Mouse (Mus musculus) forebrain, embryonic 13.5 days (tissue): Measurements from ENCODE around the gene Pcca. TPM values are rescaled to one million over a fixed set of nuclear protein-coding genes. Genes with fewer than 3 reads are reported as not detected.

Experiments used
- ATAC-seq: fragments of 200-750 bp; cut with Nextera tagmentation; 2 replicates; pipeline ENCODE4 v1.8.0; 2017
- H3K27ac ChIP-seq: fragments of 300-500 bp; sonication (generic); 2 replicates; pipeline ENCODE4 v1.5.1; 2015; ENCODE audit warnings: inconsistent platforms, mild to moderate bottlenecking, moderate library complexity
- H3K27me3 ChIP-seq: fragments of 300-500 bp; sonication (generic); 2 replicates; pipeline ENCODE4 v1.6.1; 2015; ENCODE audit warnings: mild to moderate bottlenecking, inconsistent platforms
- H3K36me3 ChIP-seq: fragments of 300-500 bp; sonication (generic); 2 replicates; pipeline ENCODE4 v1.6.1; 2015; ENCODE audit warnings: mild to moderate bottlenecking, inconsistent platforms; ENCODE audit not compliant: poor library complexity, severe bottlenecking
- H3K4me1 ChIP-seq: fragments of 300-500 bp; sonication (generic); 2 replicates; pipeline ENCODE4 v1.6.1; 2015; ENCODE audit warnings: inconsistent platforms
- H3K4me2 ChIP-seq: fragments of 300-500 bp; sonication (generic); 2 replicates; pipeline ENCODE4 v1.6.1; 2015; ENCODE audit warnings: inconsistent platforms, mild to moderate bottlenecking, moderate library complexity
- H3K4me3 ChIP-seq: fragments of 300-500 bp; sonication (generic); 2 replicates; pipeline ENCODE4 v1.5.1; 2015; ENCODE audit warnings: mild to moderate bottlenecking, inconsistent platforms
- H3K9ac ChIP-seq: fragments of 300-500 bp; sonication (generic); 2 replicates; pipeline ENCODE4 v1.6.1; 2015; ENCODE audit warnings: mild to moderate bottlenecking, inconsistent platforms
- H3K9me3 ChIP-seq: fragments of 300-500 bp; sonication (generic); replicated peaks from 2 replicates; pipeline ENCODE4 v1.6.1; 2016; ENCODE audit warnings: inconsistent platforms
- WGBS: fragments of 180-500 bp; shearing (Covaris S2); methylation state at CpG from one replicate; pipeline ENCODE4 v1.1.7; 2015; 5-methylcytosine and 5-hydroxymethylcytosine counted together
- polyA plus RNA-seq: library from polyadenylated mRNA; unstranded; fragments of >200 nt; fragmentation: Nextera tagmentation; extraction: Ambion mirVana; gene quantifications from 2 replicates; pipeline ENCODE4 v1.2.1, GENCODE M21; 2015

Gene Pcca
- polyA plus RNA-seq, 1 experiment from 2014 or later: 25.2 TPM

DNA sequence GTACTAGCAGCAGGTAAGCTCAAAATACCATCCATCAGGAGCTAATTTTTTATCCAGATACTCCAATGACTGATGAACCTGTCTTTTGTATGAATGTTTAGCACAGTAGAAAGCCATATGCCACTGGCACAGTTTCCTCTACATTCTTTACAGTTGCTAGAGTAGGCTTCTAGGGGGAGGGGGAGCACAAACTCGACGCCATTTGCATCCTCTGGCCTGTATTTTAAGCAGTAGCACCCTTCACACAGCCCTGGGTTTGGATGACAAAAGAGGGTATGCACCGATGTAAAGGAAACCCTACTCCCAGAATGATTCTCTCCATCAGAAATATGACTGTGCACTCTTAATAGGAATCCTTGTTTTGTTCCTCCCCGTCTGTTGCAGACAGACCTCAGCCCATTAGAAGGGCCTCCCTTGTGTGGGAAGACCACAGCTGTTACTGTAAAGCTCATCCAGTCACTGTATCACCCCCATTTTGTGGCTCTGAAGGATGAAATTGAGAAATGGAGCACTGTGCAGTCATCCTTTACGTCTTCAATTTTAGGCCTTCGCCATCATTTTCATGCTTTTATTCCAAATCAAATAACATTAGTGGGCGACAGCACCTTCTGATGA is 348.8 kb downstream of the Pcca start:
- no peak overlapping the region for H3K9ac ChIP-seq
- no peaks in the 10 kb centered on the region for H3K36me3 ChIP-seq
- H3K27me3 ChIP-seq: peaks cover 20% of the 10 kb centered on the region
- no peaks in the 10 kb centered on the region for H3K9me3 ChIP-seq
- H3K4me1 ChIP-seq: peaks cover 47% of the 10 kb centered on the region
- WGBS: 40% methylated on average over 7 of the region's 7 CpGs
- peak; percentile 33; the same call in 1 of the 2 replicates for ATAC-seq
- peak overlapping the region; percentile 19 for H3K4me2 ChIP-seq
- peak overlapping the region; percentile 88 for H3K27ac ChIP-seq
- H3K4me3 ChIP-seq: no peak overlapping the region

GRCm38 (mm10) chr14:122883410-122883806 is 349.3 kb downstream of the Pcca start:
- Histone ChIP-seq H3K36me3 (no peaks in the 10 kb centered on the region), H3K27me3 (peaks cover 16% of the 10 kb centered on the region; the same call in 1 of the 2 replicates), H3K4me1 (peaks cover 44% of the 10 kb centered on the region), H3K4me3 (no peak overlapping the region), H3K9me3 (no peaks in the 10 kb centered on the region), H3K4me2 (peak overlapping the region; percentile 7; the same call in 1 of the 2 replicates), H3K27ac (peak overlapping the region; percentile 88), H3K9ac (no peak overlapping the region)
- peak; percentile 57 for ATAC-seq
- 25% methylated on average over 4 of the region's 4 CpGs for WGBS

- peak overlapping the region; percentile 88 for H3K27ac ChIP-seq
- 10% methylated on average over 10 of the region's 10 CpGs for WGBS
- ATAC-seq: peak; percentile 82
Measured at GRCm38 (mm10) chr14:122883821-122884584, 349.9 kb downstream of the Pcca start.

GRCm38 (mm10) chr14:122885893-122886292 is 351.8 kb downstream of the Pcca start:
- no peak overlapping the region for H3K4me2 ChIP-seq

More at GRCm38 (mm10) chr14:122883821-122884584, 349.9 kb downstream of the Pcca start:
- no peaks in the 10 kb centered on the region for H3K36me3 ChIP-seq
- H3K9ac ChIP-seq: no peak overlapping the region
- H3K9me3 ChIP-seq: no peaks in the 10 kb centered on the region
- peaks cover 39% of the 10 kb centered on the region for H3K4me1 ChIP-seq
- peaks cover 10% of the 10 kb centered on the region; the same call in 1 of the 2 replicates for H3K27me3 ChIP-seq
- peak overlapping the region; percentile 7; the same call in 1 of the 2 replicates for H3K4me2 ChIP-seq
- no peak overlapping the region for H3K4me3 ChIP-seq

GRCm38 (mm10) chr14:122887278-122887677 is 353.2 kb downstream of the Pcca start:
- Histone ChIP-seq H3K27me3 (no peaks in the 10 kb centered on the region), H3K27ac (no peak overlapping the region), H3K4me1 (peaks cover 30% of the 10 kb centered on the region), H3K36me3 (peaks cover 4% of the 10 kb centered on the region; the same call in 1 of the 2 replicates), H3K9me3 (no peaks in the 10 kb centered on the region), H3K9ac (no peak overlapping the region), H3K4me2 (no peak overlapping the region), H3K4me3 (no peak overlapping the region)
- WGBS: 82% methylated on average over 1 of the region's 1 CpGs
- no peak for ATAC-seq

More at GRCm38 (mm10) chr14:122885893-122886292, 351.8 kb downstream of the Pcca start:
- WGBS: 73% methylated on average over 7 of the region's 7 CpGs
- Histone ChIP-seq H3K4me1 (peaks cover 39% of the 10 kb centered on the region), H3K4me3 (no peak overlapping the region), H3K27me3 (0 out of 2 replicates have a peak, but pooled peaks cover 2% of the 10 kb centered on the region), H3K27ac (no peak overlapping the region), H3K36me3 (no peaks in the 10 kb centered on the region), H3K9ac (no peak overlapping the region), H3K9me3 (no peaks in the 10 kb centered on the region)
- no peak; the same call in 1 of the 2 replicates for ATAC-seq

DNA sequence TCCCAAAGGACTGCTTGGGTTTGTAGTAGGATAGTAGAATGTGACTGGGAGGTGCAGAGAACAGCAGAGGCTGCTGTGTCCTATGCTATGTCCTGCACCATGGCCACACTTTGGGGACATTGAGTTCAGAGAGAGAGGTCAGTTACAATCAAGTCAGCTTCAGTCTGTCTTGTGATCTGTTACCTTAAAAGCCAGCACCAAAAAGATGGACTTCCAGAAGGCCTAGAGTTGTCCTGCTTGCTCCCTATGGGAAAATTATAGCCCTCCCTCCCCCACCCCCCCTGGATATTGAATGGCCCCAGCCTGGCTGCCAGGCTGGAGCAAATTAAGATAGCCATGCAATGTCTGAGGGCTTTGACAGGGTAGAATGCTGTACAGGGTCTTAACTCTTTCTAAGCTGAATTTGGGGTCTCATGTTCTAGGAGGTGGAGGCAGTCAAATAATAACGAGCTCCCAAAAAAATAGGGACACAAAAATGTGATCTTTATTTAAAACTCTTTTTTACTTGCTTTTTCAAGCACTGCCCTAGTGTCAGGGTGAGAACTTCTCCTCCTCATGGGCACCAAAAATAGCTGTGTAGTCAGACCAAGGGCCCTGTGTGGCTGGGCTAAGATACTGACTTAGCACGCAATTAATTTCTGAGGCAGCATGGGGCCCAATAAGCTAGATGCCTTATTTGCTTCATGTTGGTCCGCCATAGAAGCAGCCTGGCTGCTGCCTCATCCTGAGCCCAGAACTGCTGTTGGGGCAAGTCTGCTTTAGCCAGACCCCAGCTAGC is 353.8 kb downstream of the Pcca start:
- Histone ChIP-seq H3K27ac (no peak overlapping the region), H3K4me1 (peaks cover 23% of the 10 kb centered on the region), H3K27me3 (no peaks in the 10 kb centered on the region), H3K36me3 (peaks cover 4% of the 10 kb centered on the region; the same call in 1 of the 2 replicates), H3K4me3 (no peak overlapping the region), H3K9ac (no peak overlapping the region), H3K9me3 (no peaks in the 10 kb centered on the region), H3K4me2 (no peak overlapping the region)
- no peak for ATAC-seq
- 61% methylated on average over 3 of the region's 3 CpGs for WGBS

DNA sequence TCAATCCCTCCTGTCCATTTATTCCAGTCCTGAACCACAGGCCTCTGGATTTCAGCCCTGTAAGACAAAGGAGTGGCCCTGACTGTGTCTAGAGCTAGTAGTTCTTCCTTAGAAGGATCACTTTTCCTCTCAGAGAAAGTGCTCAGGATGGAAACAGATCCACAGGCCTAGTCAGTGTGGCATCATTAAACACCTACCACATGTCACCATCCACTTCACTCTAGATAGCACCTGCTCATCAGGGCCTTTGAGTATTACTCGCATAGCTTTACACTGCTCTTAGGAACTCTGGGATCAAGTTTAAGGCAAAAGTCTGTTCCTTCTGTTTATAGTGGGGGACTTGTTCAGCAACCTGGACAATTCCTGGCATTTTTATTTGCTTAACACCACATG is 354.4 kb downstream of the Pcca start:
- H3K27ac ChIP-seq: no peak overlapping the region
- no peak overlapping the region for H3K4me3 ChIP-seq
- ATAC-seq: no peak
- WGBS: 94% methylated on average over 1 of the region's 1 CpGs
- no peaks in the 10 kb centered on the region for H3K9me3 ChIP-seq
- H3K4me2 ChIP-seq: no peak overlapping the region
- no peak overlapping the region for H3K9ac ChIP-seq
- H3K36me3 ChIP-seq: peaks cover 4% of the 10 kb centered on the region; the same call in 1 of the 2 replicates
- no peaks in the 10 kb centered on the region for H3K27me3 ChIP-seq
- peaks cover 18% of the 10 kb centered on the region for H3K4me1 ChIP-seq

DNA sequence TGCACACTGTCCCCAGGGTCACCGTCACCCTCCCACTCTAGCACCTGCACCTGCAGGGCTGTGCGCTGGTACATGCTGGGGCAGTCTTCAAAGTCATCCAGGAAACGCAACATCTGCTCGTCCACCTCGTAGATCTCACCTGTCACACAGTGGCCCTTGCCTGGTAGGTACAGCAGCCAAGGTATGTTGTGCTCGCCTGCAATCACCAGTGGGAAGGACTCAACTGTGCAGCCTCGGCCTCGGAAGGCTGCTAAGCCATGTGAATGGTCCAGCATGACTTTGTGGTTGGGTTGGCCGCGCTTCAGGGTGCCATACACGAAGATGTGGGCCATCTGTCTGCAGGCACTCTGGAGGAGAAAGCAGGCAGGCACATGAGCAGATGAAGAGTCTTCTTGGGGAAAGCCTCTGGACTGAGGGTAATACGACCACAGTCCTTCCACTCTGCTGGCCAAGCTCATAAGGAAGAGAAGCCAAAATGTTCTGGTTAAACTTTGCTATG is 357.4 kb downstream of the Pcca start:
- WGBS: 94% methylated on average over 12 of the region's 12 CpGs
- Histone ChIP-seq H3K27me3 (no peaks in the 10 kb centered on the region), H3K4me1 (no peaks in the 10 kb centered on the region), H3K27ac (no peak overlapping the region), H3K4me3 (no peak overlapping the region), H3K4me2 (no peak overlapping the region), H3K9ac (no peak overlapping the region), H3K9me3 (no peaks in the 10 kb centered on the region), H3K36me3 (peaks cover 4% of the 10 kb centered on the region; the same call in 1 of the 2 replicates)
- no peak for ATAC-seq

DNA sequence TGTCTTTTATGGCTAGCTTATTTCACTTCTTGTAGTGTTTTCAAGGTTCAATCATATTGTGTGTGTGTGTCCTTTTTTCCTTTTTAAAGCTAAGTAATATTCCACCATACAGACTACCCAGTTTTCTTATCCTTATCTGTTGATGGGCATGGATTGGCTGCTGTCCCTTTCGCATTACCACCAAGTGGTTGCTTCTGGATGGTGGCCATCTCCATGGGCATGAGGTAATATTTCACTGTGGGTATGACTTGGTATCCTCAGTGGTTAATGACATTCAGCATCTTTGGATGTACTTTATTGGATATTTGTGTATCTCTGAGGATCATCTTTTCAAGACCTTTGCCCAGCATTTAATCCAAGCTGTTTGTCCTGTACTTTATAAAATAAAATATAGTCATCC is 362.0 kb downstream of the Pcca start:
- no peak overlapping the region for H3K4me2 ChIP-seq
- no peak overlapping the region for H3K27ac ChIP-seq
- H3K36me3 ChIP-seq: peaks cover 4% of the 10 kb centered on the region; the same call in 1 of the 2 replicates
- no peak for ATAC-seq
- peaks cover 8% of the 10 kb centered on the region for H3K4me1 ChIP-seq
- 96% methylated on average over 1 of the region's 1 CpGs for WGBS
- H3K27me3 ChIP-seq: no peaks in the 10 kb centered on the region
- no peak overlapping the region for H3K4me3 ChIP-seq
- H3K9ac ChIP-seq: no peak overlapping the region
- H3K9me3 ChIP-seq: no peaks in the 10 kb centered on the region

GRCm38 (mm10) chr14:122898550-122898949 is 364.4 kb downstream of the Pcca start:
- Histone ChIP-seq H3K36me3 (no peaks in the 10 kb centered on the region), H3K4me3 (no peak overlapping the region), H3K9ac (no peak overlapping the region), H3K4me2 (no peak overlapping the region), H3K9me3 (no peaks in the 10 kb centered on the region), H3K27ac (no peak overlapping the region), H3K4me1 (peaks cover 22% of the 10 kb centered on the region), H3K27me3 (no peaks in the 10 kb centered on the region)
- ATAC-seq: no peak

- Histone ChIP-seq H3K9me3 (no peaks in the 10 kb centered on the region), H3K27ac (no peak overlapping the region), H3K9ac (no peak overlapping the region), H3K36me3 (no peaks in the 10 kb centered on the region), H3K4me1 (peaks cover 22% of the 10 kb centered on the region), H3K4me3 (no peak overlapping the region), H3K27me3 (no peaks in the 10 kb centered on the region), H3K4me2 (no peak overlapping the region)
- ATAC-seq: peak; percentile 57
Measured at GRCm38 (mm10) chr14:122900679-122901078, 366.6 kb downstream of the Pcca start.

DNA sequence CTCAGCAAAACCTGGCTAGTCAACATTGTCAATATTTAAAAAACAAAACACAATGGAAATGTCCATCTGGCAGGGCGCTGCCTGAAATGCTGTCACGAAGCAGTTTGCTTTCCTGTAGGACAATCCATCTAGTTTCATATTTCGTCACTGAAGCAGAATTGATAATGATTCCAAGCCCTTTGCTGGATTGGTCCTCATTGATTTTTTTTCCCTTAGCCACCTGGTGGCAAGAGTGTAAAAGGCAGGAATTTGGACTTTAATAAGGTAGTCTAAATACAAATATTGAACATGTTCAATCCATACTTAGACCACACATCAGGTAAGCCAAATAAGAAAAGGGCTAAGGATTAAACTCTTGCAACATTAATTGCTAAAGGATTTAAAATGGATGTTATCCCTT is 367.1 kb downstream of the Pcca start:
- no peak for ATAC-seq
- 79% methylated on average over 3 of the region's 3 CpGs for WGBS
- no peaks in the 10 kb centered on the region for H3K27me3 ChIP-seq

More for the DNA sequence above, 367.1 kb downstream of the Pcca start:
- Histone ChIP-seq H3K4me2 (no peak overlapping the region), H3K36me3 (no peaks in the 10 kb centered on the region), H3K27ac (no peak overlapping the region), H3K4me3 (no peak overlapping the region), H3K9me3 (no peaks in the 10 kb centered on the region), H3K9ac (no peak overlapping the region), H3K4me1 (peaks cover 22% of the 10 kb centered on the region)
